Mouse (Mus musculus) NIH3T3 (cell line): ENCODE data around the gene Mxi1.

Experiments used
- DNase-seq: peaks from one replicate; pipeline ENCODE4 v3.0.0-alpha.2; 2012; ENCODE audit warnings: low read depth

Mxi1 gene

GRCm38 (mm10) chr19:53423816-53424465 is 113.6 kb downstream of the Mxi1 start:
- DNase-seq, result no peak

- DNase-seq, result no peak
Measured at GRCm38 (mm10) chr19:53424629-53425028, 114.3 kb downstream of the Mxi1 start.
